Mouse (Mus musculus) CH12.LX (cell line): ENCODE measurements around the gene Ugt1a6b. TPM values are rescaled to one million over a fixed set of nuclear protein-coding genes. Genes with fewer than 3 reads are reported as not detected.
A peak's percentile ranks its signal among the peaks of the same experiment; 100 is the strongest.
"Not testable (repeated sequence)": the region's sequence is repeated elsewhere in the genome, so short reads cannot be mapped to it uniquely, and the experiment has no call there.

Experiments used
- DNase-seq: peaks from one replicate; pipeline ENCODE4 v3.0.0-alpha.2; 2013; ENCODE audit errors: extremely low read depth
- H3K27ac ChIP-seq: 2 replicates; pipeline ENCODE4 v1.5.1; 2012; ENCODE audit warnings: low read depth, mild to moderate bottlenecking, control low read depth, moderate library complexity; ENCODE audit not compliant: insufficient read depth
- H3K27me3 ChIP-seq: replicated peaks from 2 replicates; pipeline ENCODE3; 2012; ENCODE audit warnings: inconsistent platforms
- H3K36me3 ChIP-seq, 2 experiments: replicated peaks in 1 of 2; 2 replicates each; pipeline versions ENCODE3 to v1.6.1; 2012; ENCODE audit warnings: inconsistent platforms in 1 of 2, low read length in 1 of 2, mild to moderate bottlenecking in 1 of 2, mixed read lengths in 1 of 2, moderate library complexity in 1 of 2; ENCODE audit not compliant: control insufficient read depth in 1 of 2, insufficient read depth in 1 of 2
- H3K4me1 ChIP-seq, 2 experiments: 2 replicates each; pipeline ENCODE4 v1.6.1; 2012; ENCODE audit warnings: inconsistent platforms in 1 of 2, moderate library complexity in 1 of 2; ENCODE audit not compliant: insufficient read depth in 2 of 2, control insufficient read depth in 1 of 2
- H3K4me2 ChIP-seq: 2 replicates; pipeline ENCODE4 v1.6.1; 2012; ENCODE audit warnings: low read depth, mild to moderate bottlenecking, control low read depth; ENCODE audit not compliant: poor library complexity, insufficient read depth, severe bottlenecking
- H3K4me3 ChIP-seq, 3 experiments: fragments of 150-350 bp in 1 of 3; sonication (generic) in 1 of 3; replicated peaks in 1 of 3; 2 replicates each; pipeline versions ENCODE3 to v1.5.1; 2011 to 2012; ENCODE audit warnings: low read depth in 2 of 3, low read length in 2 of 3, mild to moderate bottlenecking in 2 of 3, moderate library complexity in 2 of 3, control low read depth in 1 of 3, improper control_type of control experiment in 1 of 3, inconsistent platforms in 1 of 3, mixed read lengths in 1 of 3; ENCODE audit not compliant: poor library complexity in 1 of 3
- H3K79me2 ChIP-seq: replicated peaks from 2 replicates; pipeline ENCODE4 v1.6.1; 2012; ENCODE audit warnings: mild to moderate bottlenecking, moderate library complexity; ENCODE audit not compliant: control insufficient read depth, poor library complexity, insufficient read depth, severe bottlenecking; ENCODE audit errors: extremely low read depth
- H3K9ac ChIP-seq: 2 replicates; pipeline ENCODE4 v1.6.1; 2012; ENCODE audit warnings: low read depth, mild to moderate bottlenecking, control low read depth, moderate library complexity; ENCODE audit not compliant: insufficient read depth
- H3K9me3 ChIP-seq: replicated peaks from 2 replicates; pipeline ENCODE3; 2012; ENCODE audit warnings: low read length, inconsistent platforms, mixed read lengths
- BHLHE40 ChIP-seq: IDR thresholded peaks from 2 replicates; pipeline ENCODE4 v1.6.1; 2011; ENCODE audit warnings: mild to moderate bottlenecking, low read depth, low read length, improper control_type of control experiment
- EP300 ChIP-seq: IDR thresholded peaks from 2 replicates; pipeline ENCODE4 v1.6.1; 2011; ENCODE audit warnings: low read length, improper control_type of control experiment
- GABPA ChIP-seq: IDR thresholded peaks from 2 replicates; pipeline ENCODE4 v1.6.1; 2012; ENCODE audit warnings: low read depth, low read length, improper control_type of control experiment, inconsistent platforms; ENCODE audit not compliant: insufficient replicate concordance
- JUND ChIP-seq: conservative IDR thresholded peaks from 2 replicates; pipeline ENCODE4 v1.6.1; 2011; ENCODE audit warnings: low read depth, low read length, improper control_type of control experiment
- MAFK ChIP-seq: IDR thresholded peaks from 2 replicates; pipeline ENCODE4 v1.6.1; 2011; ENCODE audit warnings: low read length, improper control_type of control experiment; ENCODE audit not compliant: insufficient replicate concordance
- MAX ChIP-seq: IDR thresholded peaks from 2 replicates; pipeline ENCODE4 v1.6.1; 2011; ENCODE audit warnings: low read length, improper control_type of control experiment
- MEF2A ChIP-seq: IDR thresholded peaks from 2 replicates; pipeline ENCODE4 v1.6.1; 2014; ENCODE audit warnings: low read depth, mild to moderate bottlenecking, inconsistent platforms, low read length, improper control_type of control experiment, borderline replicate concordance
- NRF1 ChIP-seq: IDR thresholded peaks from 2 replicates; pipeline ENCODE4 v1.6.1; 2014; ENCODE audit warnings: low read depth, mild to moderate bottlenecking, inconsistent platforms, low read length, improper control_type of control experiment, moderate library complexity
- RCOR1 ChIP-seq: conservative IDR thresholded peaks from 2 replicates; pipeline ENCODE4 v1.6.1; 2012; ENCODE audit warnings: low read depth, mild to moderate bottlenecking, inconsistent platforms, low read length, improper control_type of control experiment
- SMC3 ChIP-seq: IDR thresholded peaks from 2 replicates; pipeline ENCODE4 v1.6.1; 2011; ENCODE audit warnings: low read depth, low read length, improper control_type of control experiment
- TBP ChIP-seq: conservative IDR thresholded peaks from 2 replicates; pipeline ENCODE4 v1.6.1; 2011; ENCODE audit warnings: low read depth, low read length, improper control_type of control experiment
- ZKSCAN1 ChIP-seq: IDR thresholded peaks from 2 replicates; pipeline ENCODE4 v1.6.1; 2012; ENCODE audit warnings: low read depth, inconsistent platforms, low read length, improper control_type of control experiment, borderline replicate concordance
- ZMIZ1 ChIP-seq: IDR thresholded peaks from 2 replicates; pipeline ENCODE4 v1.6.1; 2012; ENCODE audit warnings: low read depth, mild to moderate bottlenecking, inconsistent platforms, low read length, improper control_type of control experiment
- dilution Hi-C: fragments of 300-500 bp; cut with MboI; formaldehyde crosslinking; loops from 2 replicates; pipeline ENCODE4 v1.14.3; 2020; ENCODE audit warnings: low sequenced_read_pairs; ENCODE audit not compliant: extremely low pct_unique_long_range_greater_than_20kb, extremely low pct_ligation_motif_present
- in situ Hi-C: fragments of 300-500 bp; cut with MboI; formaldehyde crosslinking; loops from 3 replicates; pipeline ENCODE4 v1.14.3; 2019; ENCODE audit warnings: low sequenced_read_pairs, low pct_ligation_motif_present, low pct_unique_long_range_greater_than_20kb, mixed read lengths
- polyA plus RNA-seq: library from polyadenylated mRNA; unstranded; fragments of >175 nt; gene quantifications from 2 replicates; pipeline ENCODE4 v1.2.1, GENCODE M21; 2012; ENCODE audit warnings: low read depth; ENCODE audit not compliant: insufficient read length
- total RNA-seq, 2 experiments: library from RNA; depleted of rRNA; stranded (reverse); fragments of 300-350 nt in 1 of 2; fragments of >200 nt in 1 of 2; gene quantifications; 2 replicates each; pipeline ENCODE4 v1.2.3; 2012 to 2014

Ugt1a6b gene
- total and polyA plus RNA-seq, 3 experiments: 0.13 to 0.26 TPM; not detected in 1

DNA sequence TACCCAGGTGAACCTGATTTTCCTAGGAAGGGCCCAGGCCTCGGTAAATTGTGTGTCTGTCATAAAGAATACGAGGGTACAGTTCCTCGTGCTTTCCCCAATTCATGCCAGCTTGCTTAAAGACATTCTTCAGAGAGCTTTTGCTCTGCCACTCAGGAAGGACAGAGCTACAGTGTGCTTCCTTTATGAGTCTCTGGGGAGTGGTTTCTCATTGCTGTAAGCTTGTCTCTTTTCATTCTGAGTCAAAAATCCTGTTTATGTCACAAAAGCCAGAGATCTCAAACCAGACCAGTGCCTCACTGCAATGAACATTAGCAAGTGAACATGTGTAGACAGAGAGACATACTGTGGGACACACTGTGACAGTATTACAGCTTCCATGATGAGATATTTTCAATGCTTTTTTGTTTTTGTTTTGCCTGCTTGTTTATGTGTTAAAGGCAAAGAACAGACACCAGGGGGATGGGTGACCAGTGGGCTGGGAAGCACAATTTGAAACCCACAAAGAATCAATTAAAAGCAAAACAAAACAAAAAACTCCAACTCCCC is 30.9 kb downstream of the Ugt1a6b start (continued):
- TF ChIP-seq EP300: peak; percentile 78

GRCm38 (mm10) chr1:88134457-88135011 is 31.5 kb downstream of the Ugt1a6b start, which contains the start of gene Ugt1a6a:
Gene Ugt1a6a (plus strand): TSS chr1:88134809.
- H3K9me3 ChIP-seq, dilution Hi-C loops, H3K36me3 ChIP-seq, H3K79me2 ChIP-seq, H3K9ac ChIP-seq, DNase-seq, H3K27me3 ChIP-seq, H3K4me3 ChIP-seq, H3K27ac ChIP-seq: not testable (repeated sequence)
- peak within 1 kb of the TSS; percentile 45 for H3K4me2 ChIP-seq
- H3K4me1 ChIP-seq: peaks cover 0 to 31% of the 10 kb centered on the region in 2 experiments; a peak in 3 of 4 replicates
- in situ Hi-C loops: loop anchor here (10.0 kb wide), 1 partner anchor 150 kb away; no protein-coding TSS in a partner anchor

DNA sequence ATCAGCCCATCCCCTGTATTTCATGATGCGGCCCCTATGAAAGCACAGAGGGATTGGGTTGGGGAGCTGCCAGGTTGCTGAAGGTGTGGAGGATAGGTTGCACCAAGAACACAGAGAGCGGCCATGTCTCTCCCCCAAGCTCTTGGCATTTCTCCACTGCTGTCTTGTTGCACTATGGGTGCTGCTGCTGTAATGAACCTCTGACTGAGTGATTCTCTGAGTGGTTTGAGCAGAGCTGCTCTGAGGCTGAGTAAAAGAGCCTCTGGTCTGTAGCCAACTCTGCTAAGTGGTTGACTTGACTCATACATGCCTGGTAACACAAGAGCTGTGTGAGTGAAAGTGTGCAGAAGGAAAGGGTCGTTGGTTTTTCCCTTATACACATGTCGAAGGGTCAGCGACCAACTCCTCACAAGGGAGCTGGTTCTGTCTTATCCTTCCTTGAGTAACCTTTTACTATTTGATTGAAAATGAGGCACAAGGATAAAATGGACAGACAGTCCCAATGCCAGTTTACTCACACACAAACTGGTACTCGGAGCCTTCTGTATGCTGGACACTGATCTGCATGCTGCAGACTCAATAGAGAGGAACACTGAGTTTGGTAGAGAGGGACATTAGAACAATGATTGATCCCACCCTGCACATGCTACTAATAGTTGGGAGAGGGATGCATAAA is 32.3 kb downstream of the Ugt1a6b start:
- peaks cover 0 to 31% of the 10 kb centered on the region in 2 experiments; a peak in 3 of 4 replicates for H3K4me1 ChIP-seq
- H3K27me3 ChIP-seq, H3K4me2 ChIP-seq, H3K79me2 ChIP-seq, H3K36me3 ChIP-seq, H3K9ac ChIP-seq, H3K27ac ChIP-seq, H3K9me3 ChIP-seq, DNase-seq, H3K4me3 ChIP-seq, dilution Hi-C loops: not testable (repeated sequence)
- in situ Hi-C loops: loop anchor here (10.0 kb wide), 1 partner anchor 149 kb away; no protein-coding TSS in a partner anchor

- Histone ChIP-seq H3K4me1 (peaks cover 0 to 35% of the 10 kb centered on the region in 2 experiments; a peak in 3 of 4 replicates), H3K9ac (no peak overlapping the region), H3K27ac (no peak overlapping the region), H3K4me3 (no peak overlapping the region), H3K27me3 (no peaks in the 10 kb centered on the region), H3K9me3 (no peaks in the 10 kb centered on the region), H3K4me2 (no peak overlapping the region), H3K36me3 (no peaks in the 10 kb centered on the region), H3K79me2 (no peaks in the 10 kb centered on the region)
- TF ChIP-seq NRF1 (no peak), MEF2A (no peak), RCOR1 (no peak), BHLHE40 (no peak), TBP (no peak), ZMIZ1 (no peak), SMC3 (no peak), MAX (no peak), MAFK (no peak), ZKSCAN1 (no peak), JUND (no peak), GABPA (no peak)
- in situ Hi-C loops: loop anchor here (10.0 kb wide), 1 partner anchor 148 kb away; no protein-coding TSS in a partner anchor
- DNase-seq: no peak
- dilution Hi-C loops: no loop called here
These were observed 33.6 kb downstream of the Ugt1a6b start for GRCm38 (mm10) chr1:88136646-88137045.
